Mouse (Mus musculus): ENCODE results near the gene Ucp2. TPM values are rescaled to one million over a fixed set of nuclear protein-coding genes. Genes with fewer than 3 reads are reported as not detected.

Ucp2 gene
- 129 TPM for polyA plus RNA-seq (2014; fragmentation: Illumina TruSeq; extraction: RNeasy Lipid Tissue Mini Kit (QIAGEN cat#74804); ENCODE audit: low read depth, low replicate concordance)

GRCm38 (mm10) chr7:100493117-100493483 is at the start of gene Ucp2:
TSS of gene Ucp2 (plus strand) at chr7:100493337.

GRCm38 (mm10) chr7:100472777-100473176 is 20.4 kb upstream of the Ucp2 start, which contains the start of gene Ucp3:
TSS of gene Ucp3 (plus strand) at chr7:100472990.

GRCm38 (mm10) chr7:100514573-100514972 is 21.4 kb downstream of the Ucp2 start, which contains the start of gene Dnajb13:
TSS of gene Dnajb13 (minus strand) at chr7:100514960.

GRCm38 (mm10) chr7:100536804-100537518 is 43.8 kb downstream of the Ucp2 start, which contains the start of gene Coa4:
TSS of gene Coa4 (plus strand) at chr7:100537071.

Other genes starting within 250 kb of the Ucp2 start
- gene P4ha3, start 207.8 kb upstream of the Ucp2 start, polyA plus RNA-seq (2014; fragmentation: Illumina TruSeq; extraction: RNeasy Lipid Tissue Mini Kit (QIAGEN cat#74804); ENCODE audit: low read depth, low replicate concordance) = not detected
- gene C2cd3, start 121.1 kb upstream of the Ucp2 start, polyA plus RNA-seq (2014; fragmentation: Illumina TruSeq; extraction: RNeasy Lipid Tissue Mini Kit (QIAGEN cat#74804); ENCODE audit: low read depth, low replicate concordance) = 9.2 TPM
- gene Ppme1, start 121.0 kb upstream of the Ucp2 start, polyA plus RNA-seq (2014; fragmentation: Illumina TruSeq; extraction: RNeasy Lipid Tissue Mini Kit (QIAGEN cat#74804); ENCODE audit: low read depth, low replicate concordance) = 37.3 TPM
- gene Ucp3, start 20.3 kb upstream of the Ucp2 start, polyA plus RNA-seq (2014; fragmentation: Illumina TruSeq; extraction: RNeasy Lipid Tissue Mini Kit (QIAGEN cat#74804); ENCODE audit: low read depth, low replicate concordance) = 42.2 TPM
- not detected for gene Dnajb13, start 21.6 kb downstream of the Ucp2 start, polyA plus RNA-seq (2014; fragmentation: Illumina TruSeq; extraction: RNeasy Lipid Tissue Mini Kit (QIAGEN cat#74804); ENCODE audit: low read depth, low replicate concordance)
- gene Coa4, start 43.7 kb downstream of the Ucp2 start, polyA plus RNA-seq (2014; fragmentation: Illumina TruSeq; extraction: RNeasy Lipid Tissue Mini Kit (QIAGEN cat#74804); ENCODE audit: low read depth, low replicate concordance) = 11.5 TPM
- 76.9 TPM for gene Rab6a, start 114.1 kb downstream of the Ucp2 start, polyA plus RNA-seq (2014; fragmentation: Illumina TruSeq; extraction: RNeasy Lipid Tissue Mini Kit (QIAGEN cat#74804); ENCODE audit: low read depth, low replicate concordance)
- gene Mrpl48, start 115.0 kb downstream of the Ucp2 start, polyA plus RNA-seq (2014; fragmentation: Illumina TruSeq; extraction: RNeasy Lipid Tissue Mini Kit (QIAGEN cat#74804); ENCODE audit: low read depth, low replicate concordance) = 89.1 TPM
- 3.3 TPM for gene Plekhb1, start 169.1 kb downstream of the Ucp2 start, polyA plus RNA-seq (2014; fragmentation: Illumina TruSeq; extraction: RNeasy Lipid Tissue Mini Kit (QIAGEN cat#74804); ENCODE audit: low read depth, low replicate concordance)
- 19.2 TPM for gene Fam168a, start 213.3 kb downstream of the Ucp2 start, polyA plus RNA-seq (2014; fragmentation: Illumina TruSeq; extraction: RNeasy Lipid Tissue Mini Kit (QIAGEN cat#74804); ENCODE audit: low read depth, low replicate concordance)